Mouse (Mus musculus) C2C12 (cell line): ENCODE measurements around the gene Gm45062.

ENCODE experiments used
- CTCF ChIP-seq: IDR thresholded peaks from one replicate; pipeline ENCODE4 v1.5.1; 2011; ENCODE audit not compliant: control insufficient read depth, insufficient read depth, insufficient read length
- FOSL1 ChIP-seq: IDR thresholded peaks from one replicate; pipeline ENCODE4 v1.8.0; 2011; ENCODE audit warnings: mild to moderate bottlenecking, low read length; ENCODE audit not compliant: poor library complexity, insufficient read depth, severe bottlenecking
- MYOG ChIP-seq: IDR thresholded peaks from one replicate; pipeline ENCODE4 v1.6.1; 2011; ENCODE audit not compliant: control insufficient read depth, insufficient read length; ENCODE audit errors: extremely low read depth

DNA sequence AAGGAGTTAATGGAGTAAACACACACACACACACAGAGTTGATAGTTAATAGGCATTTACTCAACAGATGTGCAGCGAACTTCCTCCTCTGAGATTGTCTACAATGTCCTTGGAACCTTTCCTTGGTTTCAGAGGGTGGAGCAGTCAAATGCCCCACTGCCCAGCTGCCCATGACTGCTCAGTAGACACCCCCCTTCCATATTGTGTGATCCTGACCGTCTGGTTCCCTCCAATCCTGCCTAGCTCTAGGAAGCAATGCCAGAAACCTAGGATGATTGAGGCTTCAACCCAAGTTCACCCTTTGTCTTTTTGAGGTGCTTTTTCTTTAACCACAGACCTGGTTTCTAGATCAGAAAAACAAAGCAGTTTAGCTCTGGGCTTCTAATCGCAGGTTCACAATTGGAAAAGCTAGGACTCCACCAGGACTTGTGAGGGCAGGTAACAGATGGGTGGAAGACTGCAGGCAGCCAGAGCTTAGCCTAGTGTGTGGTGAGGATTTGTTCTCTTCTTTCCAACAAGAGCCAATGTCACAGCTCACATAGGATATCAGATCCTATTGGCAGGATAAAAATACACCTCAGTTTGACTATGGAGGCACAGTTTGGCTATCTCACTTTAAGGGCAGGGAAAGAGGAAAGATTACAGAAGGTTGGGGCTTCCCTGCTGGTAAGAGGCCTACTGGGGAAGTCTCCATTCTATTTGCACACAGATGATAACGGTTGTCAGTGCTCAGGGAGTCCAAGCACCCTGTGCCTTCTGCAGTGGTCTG lies 360.5 kb downstream of the Gm45062 start:
- TF ChIP-seq CTCF (no peak), MYOG (no peak), FOSL1 (no peak)
